Mouse (Mus musculus) right cerebral cortex, postnatal 14 days (tissue): ENCODE measurements at regions not wholly inside any gene's neighbourhood (a gene's known extent, or its start where the extent isn't known, plus 50 kb on each side); places are given as distances from the start of the nearest gene placed in this dataset.
A peak's percentile ranks its signal among the peaks of the same experiment; 100 is the strongest.

Experiments
- DNase-seq: peaks from one replicate; pipeline ENCODE4 v3.0.0; 2022

DNA sequence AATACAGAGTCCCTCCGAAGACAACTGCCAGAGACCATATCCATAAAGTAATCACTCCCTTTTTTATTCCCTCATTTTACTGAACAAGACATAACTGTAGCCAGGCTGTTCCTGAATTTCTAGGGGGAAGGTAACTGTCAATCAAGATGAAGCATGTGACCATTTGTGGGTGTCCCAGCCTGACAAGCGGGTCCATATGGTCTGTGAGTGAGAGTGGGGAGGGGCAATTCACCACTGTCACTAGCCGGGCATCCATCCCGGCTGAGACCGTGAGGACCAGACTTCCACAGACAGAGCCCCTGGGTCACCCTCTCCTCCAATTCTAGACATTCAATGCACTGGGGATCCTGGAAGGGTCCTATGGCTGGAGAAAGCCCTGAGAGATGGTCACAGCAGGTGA, 54.6 kb downstream of the Gm11733 start:
- no peak for DNase-seq

DNA sequence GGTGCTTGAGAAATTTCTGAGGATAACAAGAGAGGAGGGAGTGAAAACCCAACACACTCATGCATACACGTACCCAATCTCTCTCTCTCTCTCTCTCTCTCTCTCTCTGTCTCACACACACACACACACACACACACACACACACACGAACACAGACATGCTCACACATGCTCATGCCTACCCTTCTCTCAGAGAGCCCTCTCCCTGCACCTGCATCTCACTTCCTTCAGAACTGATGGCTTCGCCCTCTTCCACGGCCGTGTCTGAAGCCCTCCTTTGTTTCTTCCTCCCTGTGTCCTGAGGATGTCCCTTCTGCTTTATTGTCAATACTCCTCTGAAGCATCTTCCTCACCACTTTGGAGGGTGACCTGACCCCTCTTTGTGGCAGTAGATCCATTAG, 56.4 kb downstream of the Gm11733 start:
- no peak for DNase-seq

DNA sequence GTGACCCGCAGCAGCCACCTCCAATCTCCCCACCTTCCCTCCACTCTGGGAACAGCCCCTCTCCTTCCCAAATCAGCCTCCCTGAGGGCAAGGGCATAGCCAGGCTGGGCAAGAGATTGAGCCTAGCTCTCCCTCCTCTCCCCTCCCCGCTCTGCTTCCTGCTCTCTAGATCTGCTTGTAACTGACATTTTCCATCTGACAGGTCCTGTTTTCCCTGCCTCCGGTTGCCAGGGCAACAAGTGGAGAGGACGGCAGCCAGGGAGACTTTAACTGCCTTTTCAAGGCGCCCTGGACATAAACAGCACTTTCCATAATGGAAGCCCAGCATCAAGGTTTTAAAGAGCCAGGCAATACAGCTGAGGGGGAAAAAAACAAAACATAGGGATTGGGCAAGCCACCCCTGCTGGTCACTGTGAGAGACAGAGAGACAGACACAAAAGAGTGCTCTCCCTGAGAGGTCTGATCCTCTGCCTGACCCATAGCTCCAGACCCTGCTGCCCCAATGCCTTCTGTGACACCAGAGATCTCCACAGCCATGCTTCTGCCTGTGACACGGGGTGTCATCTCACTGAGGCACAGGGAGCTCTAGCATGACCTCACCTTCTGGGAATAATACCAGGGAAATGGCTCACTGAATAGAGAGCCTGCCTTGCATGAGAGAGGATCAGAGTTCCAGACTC, 57.2 kb downstream of the Gm11733 start:
- DNase-seq: peak; percentile 49

DNA sequence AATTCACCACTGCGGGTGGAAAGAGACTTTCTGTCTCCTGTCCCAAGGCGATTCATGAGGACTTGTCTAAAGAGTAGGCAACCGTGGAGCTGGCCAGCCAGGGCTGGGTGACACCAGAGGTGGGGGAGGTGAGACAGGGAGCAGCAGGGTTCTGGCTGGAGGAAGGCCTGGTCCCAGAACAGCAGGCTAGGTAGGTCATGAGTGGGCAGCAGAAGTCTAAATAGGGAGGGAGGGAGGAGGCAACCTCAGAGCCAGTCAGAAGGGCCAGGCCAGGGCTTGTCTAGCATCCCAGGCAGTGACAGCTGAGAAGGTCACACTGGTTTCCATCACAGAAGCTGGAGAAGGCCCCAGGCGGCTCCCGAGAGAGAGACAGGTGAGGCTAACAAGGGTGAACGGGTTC, 59.0 kb downstream of the Gm11733 start:
- DNase-seq: no peak

DNA sequence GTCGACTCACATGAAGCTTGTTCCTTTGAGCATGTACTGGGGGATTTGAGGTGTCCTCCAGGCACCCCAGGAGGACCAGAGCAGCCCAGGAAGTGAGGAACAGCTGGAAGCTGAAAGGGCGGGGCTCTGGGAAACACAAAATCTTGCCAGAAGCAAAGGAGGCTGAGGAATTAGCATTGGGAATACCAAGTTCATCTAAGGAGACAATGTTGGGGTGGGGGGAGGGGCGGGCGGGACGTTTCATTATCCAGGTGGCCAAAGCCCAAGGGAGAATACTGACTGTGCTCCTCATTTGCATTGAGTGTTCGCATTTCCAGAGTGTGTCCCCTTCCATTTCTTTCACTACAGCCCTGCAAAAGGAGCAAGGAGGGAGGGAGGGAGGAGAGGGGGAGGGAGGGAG, 60.3 kb downstream of the Gm11733 start:
- DNase-seq: no peak

DNA sequence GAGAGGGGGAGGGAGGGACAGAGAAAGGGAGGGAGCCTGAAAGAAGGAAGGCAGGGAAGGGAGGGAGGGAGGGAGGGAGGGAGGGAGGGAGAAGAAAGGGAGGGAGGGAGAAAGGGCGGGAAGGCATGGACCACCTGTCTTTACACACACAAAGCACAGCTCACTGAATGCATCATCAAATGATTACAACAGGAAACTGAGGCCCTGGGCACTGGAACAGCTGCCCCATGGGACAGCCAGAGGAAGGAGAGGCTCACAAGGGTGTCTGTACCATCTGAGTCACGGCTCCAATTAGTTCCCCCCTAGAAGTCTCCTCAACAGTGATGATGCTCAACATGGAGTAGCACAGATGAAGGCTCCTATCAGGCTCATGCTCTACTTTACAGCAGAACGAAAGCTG, 60.8 kb downstream of the Gm11733 start:
- DNase-seq: no peak

DNA sequence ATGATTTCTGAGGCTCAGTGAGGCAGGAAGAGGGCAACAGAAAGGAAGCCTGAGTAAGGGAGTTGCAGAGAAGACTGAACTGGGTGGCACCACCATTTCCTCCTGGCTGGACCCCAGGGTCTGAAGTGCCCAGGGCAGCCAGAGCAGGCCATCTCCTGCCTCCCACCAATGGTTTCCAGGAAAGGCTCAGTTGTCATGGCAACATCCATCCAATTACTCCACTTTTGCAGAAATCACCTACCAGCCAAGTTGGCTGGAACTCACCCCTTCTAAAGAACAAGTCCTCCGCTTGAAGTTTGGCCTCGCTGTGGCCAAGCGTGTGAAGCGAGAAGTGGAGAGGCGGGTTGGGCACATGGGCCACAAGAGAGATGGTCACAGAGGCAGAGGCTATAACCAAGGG, 67.8 kb downstream of the Gm11733 start:
- DNase-seq: no peak

DNA sequence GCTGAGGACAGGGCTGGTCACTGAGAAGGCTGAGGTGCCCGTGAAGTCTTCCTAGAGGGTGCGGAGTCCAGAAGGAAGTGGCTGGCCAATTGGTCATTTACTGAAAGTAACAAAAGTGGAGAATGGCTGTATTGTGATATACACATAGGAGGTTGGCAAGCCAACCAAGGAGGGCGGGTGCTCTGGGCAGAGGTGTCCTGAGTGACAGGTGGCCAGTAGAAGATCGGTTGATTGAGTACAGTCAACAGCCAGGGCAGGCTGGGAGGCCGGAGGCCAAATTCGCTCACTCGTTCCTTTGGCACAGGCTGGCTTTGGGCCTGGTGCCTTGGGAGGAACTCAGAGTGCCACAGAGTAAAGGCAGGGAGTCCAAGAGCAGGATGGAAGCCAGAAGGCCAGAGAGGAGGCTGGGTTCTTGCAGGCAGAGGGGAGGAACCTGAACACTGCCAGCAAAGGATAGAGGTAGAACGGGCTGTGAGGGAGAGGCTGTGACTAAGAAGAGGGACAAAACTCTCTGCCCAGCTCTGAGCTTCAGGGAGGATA, 68.3 kb downstream of the Gm11733 start:
- DNase-seq: no peak

DNA sequence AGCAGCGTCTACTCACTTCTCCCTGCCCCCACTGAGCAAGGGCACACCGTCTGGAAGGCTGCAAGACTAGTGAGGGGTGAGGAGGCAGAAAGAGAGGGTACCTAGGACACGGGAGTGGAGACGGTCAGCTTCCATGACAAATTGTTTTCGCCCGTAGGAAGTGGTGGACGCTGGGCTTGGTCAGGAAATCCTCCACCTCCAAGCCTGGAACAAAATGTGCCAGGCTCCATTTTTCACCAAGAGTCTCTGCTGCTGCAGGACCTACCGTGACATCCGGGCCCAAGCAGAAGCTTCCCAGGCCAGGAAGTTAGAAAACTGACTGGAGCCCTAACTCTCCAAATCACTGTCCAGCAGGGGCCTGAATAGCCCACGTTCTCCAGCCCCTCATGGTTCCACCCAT, 69.9 kb downstream of the Gm11733 start:
- DNase-seq: no peak

DNA sequence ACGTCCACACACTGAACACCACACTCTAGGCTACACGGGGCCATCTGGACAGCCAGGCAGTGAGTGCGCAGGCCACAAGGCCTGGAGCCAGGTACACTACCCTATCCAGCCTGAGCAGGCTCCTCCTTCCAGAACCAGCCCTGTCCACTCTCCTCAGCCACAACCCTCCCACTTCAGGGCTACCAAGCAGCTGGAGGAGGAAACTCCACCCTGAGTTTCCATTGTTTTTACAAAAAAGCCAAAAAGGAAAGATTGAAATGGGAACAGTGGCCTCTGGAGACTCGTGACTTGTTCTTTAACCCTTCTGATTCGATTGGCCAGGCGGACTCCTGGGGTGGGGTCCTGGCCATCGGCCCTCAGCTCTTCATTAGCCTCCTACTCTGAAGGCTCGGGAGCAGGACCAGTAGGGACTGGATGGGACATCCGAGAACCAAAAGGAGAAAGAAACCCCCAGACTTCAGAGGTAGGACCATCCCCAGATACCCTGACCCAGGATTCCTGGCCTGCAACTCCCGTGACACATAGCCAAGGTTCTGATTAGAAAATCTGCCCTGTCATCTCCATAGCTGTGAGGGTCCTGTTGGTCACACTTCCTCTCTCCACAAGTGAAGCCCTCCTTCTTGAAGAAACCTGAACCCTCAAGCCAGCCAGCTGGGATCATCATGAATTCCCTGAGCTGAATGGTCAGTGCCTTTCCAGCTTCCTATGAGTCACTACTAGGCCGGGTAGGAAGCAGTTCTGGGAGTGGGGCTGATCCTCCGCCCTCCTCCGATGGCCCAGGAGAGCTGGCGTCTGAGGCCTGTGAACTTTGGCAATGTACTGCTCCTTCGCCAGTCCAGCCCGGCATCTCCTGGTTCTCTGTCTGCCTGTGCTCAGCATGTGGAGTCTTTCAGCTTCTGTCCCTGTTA, 73.6 kb downstream of the Gm11733 start:
- no peak for DNase-seq

DNA sequence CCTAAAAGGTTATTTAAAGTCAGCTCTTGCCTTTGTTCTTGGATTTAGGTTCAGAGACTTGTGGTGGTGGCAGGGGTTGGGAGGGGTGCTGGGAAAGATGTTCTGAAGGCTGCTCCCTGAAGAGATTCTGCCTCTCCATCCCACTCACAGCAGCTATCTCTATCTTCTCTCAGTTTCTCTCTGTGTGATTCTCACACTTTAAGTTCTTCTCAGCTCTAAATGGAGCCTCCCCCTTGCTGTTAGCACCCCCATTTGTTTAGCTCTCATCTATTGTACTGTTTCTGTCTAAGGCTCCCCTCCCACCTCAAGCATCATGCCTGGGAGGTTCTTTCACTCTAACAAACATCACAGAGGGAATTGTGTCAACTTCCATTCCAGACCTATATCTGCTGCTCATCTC, 75.7 kb downstream of the Gm11733 start:
- no peak for DNase-seq

DNA sequence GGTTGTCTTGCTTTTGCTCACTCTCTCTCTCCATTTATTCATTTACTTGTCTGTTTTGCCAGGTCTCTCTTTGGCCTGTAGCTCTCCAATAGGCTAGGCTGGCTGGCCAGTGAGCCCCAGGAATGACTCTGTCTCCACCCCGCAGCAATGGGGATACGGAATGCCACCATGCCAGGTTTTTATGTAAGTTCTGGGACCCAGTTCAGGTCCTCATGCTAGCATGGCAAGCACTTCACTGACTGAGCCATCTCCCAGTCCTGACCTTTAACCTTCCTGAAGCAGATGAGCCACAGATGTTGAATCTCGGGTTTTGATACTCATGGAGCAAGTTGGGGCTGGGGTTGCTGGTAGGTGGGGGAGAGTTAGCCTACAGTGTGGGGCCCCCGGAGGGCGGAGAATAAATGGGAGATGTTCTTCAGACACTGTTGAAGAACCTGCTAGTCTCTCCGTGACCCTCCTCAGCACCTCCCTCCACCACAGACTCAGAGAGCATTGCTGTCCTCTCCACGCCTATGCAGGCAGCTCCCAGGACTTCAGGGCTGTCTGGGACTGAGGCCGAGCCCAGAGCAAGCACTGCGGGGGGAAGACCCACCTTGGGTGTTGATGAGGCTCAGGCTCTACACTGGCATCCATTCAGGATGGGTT, 83.9 kb downstream of the Gm11733 start:
- DNase-seq: no peak

DNA sequence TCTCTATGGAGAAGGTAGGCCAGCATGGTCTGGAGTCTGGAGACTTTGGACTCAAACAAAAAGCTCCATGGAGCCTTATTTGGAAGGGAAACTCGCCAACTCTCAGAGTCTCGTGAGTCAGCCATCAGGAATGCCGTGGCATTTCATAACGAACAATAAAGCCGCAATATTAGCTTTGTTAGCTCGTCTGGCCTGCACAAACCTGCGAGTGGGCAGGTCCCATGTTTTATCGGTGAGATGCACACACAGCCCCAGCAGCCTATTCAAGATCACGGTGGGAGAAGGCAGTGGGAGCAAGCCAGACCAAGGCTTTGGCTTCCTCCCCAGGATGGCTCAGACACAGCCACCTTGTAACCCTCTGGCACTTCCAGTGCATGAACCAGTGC, 84.4 kb downstream of the Gm11733 start:
- DNase-seq: no peak

DNA sequence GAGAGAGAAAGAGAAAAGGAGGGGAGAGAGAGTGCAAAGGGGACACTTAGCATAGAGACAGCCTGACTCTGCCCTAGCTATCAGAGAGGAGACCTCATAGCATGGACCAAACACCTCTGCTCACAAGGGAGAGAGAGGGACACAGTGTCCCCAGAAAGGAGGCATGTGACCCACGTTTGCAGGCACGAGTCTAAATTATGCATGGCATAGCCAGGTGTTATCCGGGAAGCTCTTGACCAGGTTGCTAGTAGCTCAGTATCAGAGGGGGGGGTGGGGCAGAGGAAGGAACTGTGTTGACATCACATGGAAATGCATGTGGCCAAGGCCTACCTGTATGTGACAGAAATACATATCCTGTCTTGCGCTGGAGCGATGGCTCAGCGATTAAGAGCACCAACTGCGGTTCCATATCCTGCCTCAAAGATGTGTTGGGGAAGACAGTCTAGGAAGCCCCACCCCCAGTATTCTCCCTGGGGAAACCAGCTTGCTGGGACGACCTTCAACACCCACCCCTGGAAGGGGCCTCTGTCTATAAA, 84.5 kb upstream of the Tnrc6c start:
- DNase-seq: no peak

DNA sequence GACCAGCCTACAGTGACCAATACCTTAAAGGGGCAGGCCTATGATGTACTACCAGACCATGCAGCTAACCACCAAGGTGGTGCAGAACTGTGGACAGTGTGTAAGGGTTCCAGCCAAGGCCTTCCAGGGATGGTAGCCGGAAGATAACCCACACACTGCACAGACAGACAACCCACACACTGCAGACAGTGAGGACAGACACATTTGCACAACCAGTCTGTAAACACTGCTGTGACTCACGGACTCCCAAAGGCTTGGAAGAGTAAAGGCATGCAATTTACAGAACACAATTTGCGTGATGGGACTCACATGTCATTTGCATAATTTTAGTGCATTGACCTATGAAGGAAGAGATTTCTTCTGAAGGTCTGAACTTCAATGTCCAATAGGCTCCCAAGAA, 82.2 kb upstream of the Tnrc6c start:
- DNase-seq: no peak

DNA sequence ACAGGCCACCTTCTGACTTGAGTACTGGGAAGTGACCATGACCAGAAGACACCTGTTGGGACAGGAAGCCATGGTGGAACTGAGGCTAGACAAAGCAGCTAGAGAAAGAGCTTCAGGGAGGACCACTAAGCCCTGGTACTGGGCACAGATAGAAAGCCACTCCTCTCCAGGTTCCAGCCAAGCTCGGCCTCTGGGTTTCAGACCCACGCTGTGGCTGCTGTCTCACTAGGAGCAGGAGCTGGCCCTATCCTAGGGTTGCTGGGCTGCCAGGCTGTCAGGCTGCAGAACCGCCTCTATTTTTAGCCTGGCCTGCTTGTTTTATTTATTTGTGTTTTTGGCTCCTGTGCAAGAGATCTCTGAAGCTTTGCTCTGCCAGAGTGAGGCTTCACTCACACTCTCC, 79.4 kb upstream of the Tnrc6c start:
- no peak for DNase-seq

DNA sequence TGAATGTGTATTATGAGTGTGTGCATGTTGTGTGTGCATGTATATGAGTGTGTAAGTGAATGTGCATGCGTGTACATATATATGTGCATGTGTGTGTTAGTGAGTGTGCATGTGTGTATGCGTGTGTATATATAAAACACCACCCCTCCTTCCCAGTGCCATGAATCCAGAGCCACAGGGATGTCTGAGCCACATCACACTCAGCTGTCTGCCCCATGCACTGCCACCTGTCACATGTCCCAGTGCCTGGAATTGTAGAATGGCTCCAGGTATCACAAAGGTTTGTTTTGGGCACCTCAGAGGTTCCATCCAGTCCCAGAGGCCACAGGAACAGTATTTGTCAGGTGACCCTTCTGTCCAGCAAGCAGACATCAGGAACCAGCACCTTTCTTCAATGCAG, 75.0 kb upstream of the Tnrc6c start:
- DNase-seq: no peak

DNA sequence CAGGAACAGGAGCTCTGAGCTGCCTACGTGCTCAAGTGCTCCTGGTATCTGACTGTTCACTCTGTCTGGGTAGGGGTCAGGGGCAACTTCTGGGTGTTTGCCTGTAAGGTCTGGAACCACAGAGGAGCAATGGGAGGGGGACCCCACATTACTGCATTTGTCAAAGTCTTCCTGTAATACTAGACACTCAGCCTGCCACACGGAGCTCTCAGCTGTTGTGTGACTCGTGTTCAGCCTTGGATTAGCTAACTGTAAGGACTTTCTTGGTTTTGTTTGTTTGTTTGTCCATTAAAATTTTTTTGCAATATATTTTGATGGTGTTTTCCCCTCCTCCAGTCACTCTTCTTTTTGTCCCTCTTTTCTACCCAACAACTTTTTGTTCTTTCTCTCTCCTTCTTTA, 74.4 kb upstream of the Tnrc6c start:
- no peak for DNase-seq

DNA sequence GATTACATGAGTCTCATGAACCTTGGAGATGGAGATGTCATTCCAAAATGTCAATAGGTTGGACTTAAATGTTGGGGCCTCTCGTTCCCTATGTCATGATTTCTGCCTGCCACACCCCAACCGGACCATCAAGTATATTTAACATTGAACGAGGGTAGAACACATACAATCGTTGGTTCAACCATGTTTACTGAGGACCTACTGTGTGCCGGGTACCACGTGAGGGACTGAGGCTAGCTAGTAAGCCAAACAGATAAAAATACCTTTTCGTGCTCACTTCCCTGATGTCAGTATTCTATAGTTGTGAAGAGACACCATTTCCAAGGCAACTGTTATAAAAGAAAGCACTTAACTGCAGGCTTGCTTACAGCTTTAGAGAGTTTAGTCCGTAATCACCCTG, 70.6 kb upstream of the Tnrc6c start:
- DNase-seq: no peak

DNA sequence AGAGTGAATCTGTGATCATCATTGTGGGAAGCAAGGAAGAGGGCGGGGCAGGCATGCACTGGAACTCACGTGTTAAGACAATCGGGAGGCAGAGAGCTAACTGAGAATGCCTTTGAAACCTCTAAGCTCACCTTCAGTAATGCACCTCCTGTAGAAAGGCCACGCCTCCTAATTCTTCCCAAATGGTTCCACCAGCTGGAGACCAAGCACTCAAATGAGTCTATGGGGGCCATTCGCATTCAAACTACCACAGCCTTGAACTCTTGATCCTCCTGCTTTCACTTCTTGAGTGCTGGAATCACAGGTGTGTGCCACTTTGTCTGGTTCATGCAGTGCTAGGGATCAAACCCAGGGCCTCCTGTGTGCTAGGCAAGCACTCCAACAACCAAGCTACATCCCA, 68.5 kb upstream of the Tnrc6c start:
- DNase-seq: no peak

DNA sequence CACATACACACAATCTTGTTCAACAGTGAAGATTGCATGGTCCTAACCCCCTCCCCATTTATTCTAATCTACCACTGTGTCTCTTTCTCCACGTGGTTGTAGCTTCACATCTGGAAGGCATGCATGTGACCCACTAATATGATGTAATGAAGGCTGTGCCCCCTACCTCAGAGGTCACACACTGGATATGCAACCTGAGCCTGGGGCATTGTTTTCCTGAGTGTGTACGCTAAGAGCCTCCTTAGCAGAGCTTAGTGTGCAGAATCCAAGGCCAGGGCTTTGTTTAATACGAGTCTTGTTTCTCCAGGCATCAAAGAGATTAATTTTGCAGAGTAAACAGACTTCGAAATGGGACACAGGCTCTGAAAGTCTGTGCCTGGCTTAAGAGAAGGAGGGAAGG, 68.0 kb upstream of the Tnrc6c start:
- DNase-seq: no peak

DNA sequence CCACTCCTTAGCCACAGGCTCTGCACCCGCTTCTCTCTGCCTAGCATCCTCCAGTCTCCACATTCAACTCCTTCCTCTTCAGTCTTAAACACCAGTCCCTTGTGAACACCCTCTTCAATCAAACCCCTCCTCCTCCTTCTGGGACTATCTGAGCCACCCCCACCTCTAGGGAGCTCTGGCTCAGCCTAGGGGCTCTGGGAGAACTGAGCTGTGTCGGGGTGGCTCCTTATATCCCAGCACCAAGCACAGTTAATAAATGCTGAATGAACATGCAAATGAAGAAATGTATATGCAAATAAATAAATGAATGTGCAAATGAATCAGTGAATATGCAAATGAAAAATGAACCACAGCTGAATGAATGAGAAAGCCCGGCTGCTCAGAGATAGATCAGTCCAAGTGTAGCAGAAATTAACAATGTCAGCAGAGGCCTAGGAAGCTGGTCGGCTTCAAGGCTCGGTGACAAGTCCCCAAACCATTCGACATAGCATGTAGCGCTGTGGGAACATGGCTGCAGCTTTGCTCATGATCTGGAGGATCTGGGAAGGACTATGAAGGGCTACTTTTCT, 67.1 kb upstream of the Tnrc6c start:
- no peak for DNase-seq

DNA sequence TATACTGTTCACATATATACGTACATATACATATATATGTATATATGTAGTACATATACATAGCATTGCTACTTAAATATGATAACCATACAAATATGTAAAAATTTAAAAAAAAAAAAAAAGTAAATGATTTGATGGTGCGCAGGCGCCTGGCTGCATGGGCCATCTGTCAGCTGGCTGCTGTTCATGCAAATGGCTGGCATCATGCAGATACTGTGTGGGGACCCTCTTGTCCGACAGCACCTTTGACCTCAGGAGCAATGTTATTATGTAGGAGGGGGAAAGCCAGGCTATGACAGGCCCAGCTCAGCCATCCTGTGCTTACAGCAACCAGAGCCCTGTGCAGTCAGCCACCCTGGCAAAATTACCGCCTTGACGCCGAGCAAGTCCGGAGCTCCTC, 65.1 kb upstream of the Tnrc6c start:
- DNase-seq: no peak
